Mouse (Mus musculus): ENCODE data around the gene Neurod4.
"Not testable (repeated sequence)": the region's sequence is repeated elsewhere in the genome, so short reads cannot be mapped to it uniquely, and the experiment has no call there.

GRCm38 (mm10) chr10:130298748-130299147, 18.7 kb upstream of the Neurod4 start:
- 0 out of 2 replicates have a peak, but pooled peaks have one; percentile 4 for TF ChIP-seq CTCF (IDR thresholded peaks at IDR 0.05; ENCODE audit: control insufficient read depth, insufficient read depth, low read length)
- TF ChIP-seq POLR2A (IDR thresholded peaks at IDR 0.05; ENCODE audit: borderline replicate concordance, control insufficient read depth, low read depth, low read length): not testable (repeated sequence)
